Mouse (Mus musculus) spleen, postnatal 14 days (tissue): ENCODE measurements at regions not wholly inside any gene's neighbourhood (a gene's known extent, or its start where the extent isn't known, plus 50 kb on each side); places are given as distances from the start of the nearest gene placed in this dataset.
"Not testable (repeated sequence)": the region's sequence is repeated elsewhere in the genome, so short reads cannot be mapped to it uniquely, and the experiment has no call there.

Experiments
- DNase-seq, 2 experiments: peaks; one replicate each; pipeline ENCODE4 v3.0.0; 2021 to 2022; ENCODE audit warnings: low spot score in 2 of 2

DNA sequence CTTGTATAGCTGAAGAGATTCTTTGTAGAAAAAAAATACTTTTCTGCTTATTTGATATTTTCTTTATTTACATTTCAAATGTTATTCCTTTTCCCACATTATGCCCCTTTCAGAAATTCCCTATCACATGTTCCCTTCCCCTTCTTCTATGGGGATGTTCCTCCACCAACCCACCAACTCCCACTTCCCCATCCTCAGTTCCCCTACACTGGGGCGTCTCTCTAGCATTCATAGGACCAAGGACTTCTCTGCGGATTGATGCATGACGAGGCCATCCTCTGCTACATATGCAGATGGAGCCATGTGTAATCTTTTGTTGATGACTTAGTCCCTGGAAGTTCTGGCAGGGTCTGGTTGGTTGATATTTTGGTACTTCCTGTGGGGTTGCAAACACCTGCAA lies 520.5 kb upstream of the Zfp386 start:
- no peak for DNase-seq

GRCm38 (mm10) chr12:115542482-115542881 lies 505.0 kb upstream of the Zfp386 start:
- DNase-seq = no peak

DNA sequence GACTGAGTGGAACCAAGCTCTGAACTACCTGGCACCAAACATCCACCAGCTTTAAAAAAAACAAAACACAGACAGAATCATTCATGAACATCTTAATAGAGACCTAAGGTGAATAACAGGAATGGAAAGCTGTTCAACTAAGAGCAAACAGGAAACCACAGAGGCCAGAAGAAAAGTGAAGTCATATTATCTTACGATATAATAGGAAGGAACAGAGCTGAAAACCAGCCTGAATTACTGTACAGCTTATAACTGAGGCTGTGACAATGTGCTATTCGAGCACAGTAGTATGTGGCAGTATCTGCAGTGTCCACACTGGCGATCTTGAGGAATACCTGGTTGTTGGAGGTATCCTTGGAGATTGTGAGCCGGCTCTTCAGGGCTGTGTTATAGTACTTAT lies 480.6 kb upstream of the Zfp386 start:
- not testable (repeated sequence) for DNase-seq

DNA sequence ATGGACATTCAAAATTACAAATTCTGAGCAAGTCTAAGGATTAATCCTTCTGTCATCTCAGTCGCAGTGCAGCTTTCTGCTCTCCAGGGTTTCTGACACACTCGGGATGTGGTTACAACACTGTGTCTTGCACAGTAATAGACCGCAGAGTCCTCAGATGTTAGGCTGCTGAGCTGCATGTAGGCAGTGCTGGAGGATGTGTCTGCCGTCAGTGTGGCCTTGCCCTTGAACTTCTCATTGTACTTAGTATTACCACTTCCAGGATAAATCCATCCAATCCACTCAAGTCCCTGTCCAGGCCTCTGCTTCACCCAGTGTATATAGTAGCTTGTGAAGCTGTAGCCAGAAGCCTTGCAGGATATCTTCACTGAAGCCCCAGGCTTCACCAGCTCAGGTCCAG lies 454.5 kb upstream of the Zfp386 start:
- not testable (repeated sequence) for DNase-seq

- DNase-seq = no peak
These were observed 443.8 kb upstream of the Zfp386 start for GRCm38 (mm10) chr12:115603763-115604162.

- DNase-seq = no peak
These were observed 442.6 kb upstream of the Zfp386 start for GRCm38 (mm10) chr12:115604951-115605350.

- DNase-seq = not testable (repeated sequence)
These were observed 424.8 kb upstream of the Zfp386 start for GRCm38 (mm10) chr12:115622564-115623233.

DNA sequence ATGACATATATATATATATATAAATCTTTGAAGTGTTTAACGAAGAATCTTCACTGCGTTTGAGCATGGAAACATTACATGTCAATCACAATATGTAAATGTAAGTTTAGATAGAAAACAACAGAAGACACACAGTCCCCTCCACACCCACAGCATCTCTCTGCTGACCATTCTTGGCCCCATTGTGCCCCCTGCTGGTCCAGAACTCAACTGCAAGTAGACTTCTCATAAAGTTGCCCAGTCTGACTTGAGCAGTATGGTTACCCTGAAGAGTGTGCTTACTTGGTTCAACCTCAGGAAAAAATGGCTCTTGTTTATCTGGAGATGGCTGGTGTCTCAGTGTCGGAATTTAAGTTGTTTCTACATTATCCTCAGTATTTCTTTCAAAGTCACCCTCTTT lies 423.3 kb upstream of the Zfp386 start:
- DNase-seq = peak in 1 of 2 experiments; percentile 1

- DNase-seq = no peak
These were observed 399.9 kb upstream of the Zfp386 start for GRCm38 (mm10) chr12:115647599-115647998.

DNA sequence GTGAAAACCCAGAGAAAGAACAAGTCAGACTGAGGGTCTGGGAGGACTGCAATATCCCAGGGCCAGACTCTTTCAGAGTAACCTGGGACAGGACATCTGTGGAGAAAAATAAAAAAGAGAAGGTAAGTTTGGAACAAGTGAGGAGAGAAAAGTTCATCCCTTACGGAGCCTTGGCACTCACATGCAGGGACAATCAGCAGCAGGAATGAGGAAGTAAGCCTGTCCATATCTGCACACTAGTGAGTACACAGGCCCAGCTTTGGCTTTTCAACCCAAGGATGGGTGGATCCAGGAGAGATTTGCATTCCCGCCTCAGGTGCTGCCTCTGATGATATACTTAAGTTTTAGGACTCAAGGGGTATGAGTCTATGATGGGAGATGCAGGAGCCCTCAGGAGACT lies 399.4 kb upstream of the Zfp386 start:
- not testable (repeated sequence) for DNase-seq

DNA sequence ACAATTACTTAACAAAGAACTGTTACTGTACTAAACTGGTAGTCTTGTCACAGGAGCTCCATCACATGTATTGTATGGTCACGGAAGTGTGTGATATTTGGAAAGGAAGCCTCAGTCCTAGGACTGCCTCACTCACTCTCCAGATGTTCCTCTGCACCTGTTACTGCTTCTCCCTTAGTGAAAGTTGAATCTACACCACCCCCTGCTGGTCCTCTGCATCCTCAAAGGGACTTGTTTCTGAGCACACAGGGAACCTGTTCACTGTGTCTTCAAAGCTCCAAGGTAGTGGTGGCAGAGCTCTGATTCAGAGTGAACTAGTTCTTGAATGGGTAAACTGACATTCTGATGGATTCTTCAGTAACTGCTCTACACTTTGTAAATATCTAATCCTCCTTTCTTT lies 391.7 kb upstream of the Zfp386 start:
- DNase-seq = no peak

DNA sequence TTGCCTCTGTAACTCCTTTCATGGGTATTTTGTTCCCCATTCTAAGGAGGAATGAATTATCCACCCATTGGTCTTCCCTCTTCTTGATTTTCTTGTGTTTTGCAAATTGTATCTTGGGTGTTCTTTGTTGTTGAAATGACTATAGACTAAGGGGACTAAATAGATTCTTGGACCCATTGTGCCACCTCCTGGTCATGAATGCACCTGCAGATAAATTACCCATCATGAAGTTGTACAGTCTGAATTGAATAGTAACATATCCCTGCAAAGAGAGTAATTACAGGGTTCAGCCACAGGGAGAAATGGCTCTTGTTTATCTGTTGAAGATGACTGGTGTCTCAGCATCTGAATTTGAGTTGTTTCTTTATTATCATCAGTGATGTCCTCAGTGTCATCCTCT lies 383.4 kb upstream of the Zfp386 start:
- not testable (repeated sequence) for DNase-seq

DNA sequence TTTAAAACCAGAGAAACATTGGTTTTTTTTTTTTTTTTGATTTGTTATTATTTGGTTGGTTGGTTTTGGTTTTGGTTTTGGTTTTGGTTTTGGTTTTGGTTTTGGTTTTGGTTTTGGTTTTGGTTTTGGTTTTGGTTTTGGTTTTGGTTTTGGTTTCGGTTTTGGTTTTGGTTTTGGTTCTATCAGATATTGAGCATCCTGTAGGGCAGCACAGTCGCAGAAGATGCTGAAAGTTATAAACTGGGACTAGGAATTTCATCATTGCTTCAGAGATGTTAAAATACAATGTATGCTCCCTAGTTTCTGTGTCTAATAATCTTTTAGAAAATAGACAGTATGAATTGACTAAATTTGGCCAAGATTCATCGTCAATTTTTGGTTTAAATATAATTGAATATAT lies 375.8 kb upstream of the Zfp386 start:
- DNase-seq = not testable (repeated sequence)

- DNase-seq = no peak
These were observed 355.7 kb upstream of the Zfp386 start for GRCm38 (mm10) chr12:115691801-115692200.

DNA sequence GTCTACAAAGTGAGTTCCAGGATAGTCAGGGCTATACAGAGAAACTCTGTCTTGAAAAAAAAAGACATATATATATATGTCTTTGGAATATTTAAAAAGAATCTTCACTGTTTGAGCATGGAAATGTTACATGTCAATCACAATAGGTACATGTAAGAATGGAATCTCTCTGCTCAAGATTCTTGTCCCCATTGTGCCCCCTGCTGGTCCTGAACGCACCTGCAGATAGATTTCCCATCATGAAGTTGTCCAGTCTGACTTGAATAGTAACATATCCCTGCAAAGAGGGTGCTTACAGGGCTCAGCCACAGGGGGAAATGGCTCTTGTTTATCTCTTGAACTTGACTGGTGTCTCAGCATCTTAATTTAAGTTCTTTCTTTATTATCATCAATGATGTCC lies 337.7 kb upstream of the Zfp386 start:
- DNase-seq = not testable (repeated sequence)

DNA sequence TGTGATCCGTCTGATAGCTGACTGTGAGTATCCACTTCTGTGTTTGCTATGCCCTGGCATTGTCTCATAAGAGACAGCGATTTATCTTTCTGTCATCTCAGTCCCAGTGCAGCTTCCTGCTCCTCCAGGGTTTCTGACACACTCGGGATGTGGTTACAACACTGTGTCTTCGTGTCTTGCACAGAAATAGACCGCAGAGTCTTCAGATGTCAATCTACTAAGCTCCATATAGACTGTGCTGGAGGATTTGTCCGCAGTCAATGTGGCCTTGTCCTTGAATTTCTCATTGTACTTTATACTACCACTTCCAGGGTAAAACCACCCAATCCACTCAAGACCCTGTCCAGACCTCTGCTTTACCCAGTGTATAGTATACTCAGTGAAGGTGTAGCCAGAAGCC lies 305.5 kb upstream of the Zfp386 start:
- DNase-seq = not testable (repeated sequence)

- DNase-seq = peak in 1 of 2 experiments; percentile 5
These were observed 297.9 kb upstream of the Zfp386 start for GRCm38 (mm10) chr12:115749586-115749985.

- not testable (repeated sequence) for DNase-seq
These were observed 294.4 kb upstream of the Zfp386 start for GRCm38 (mm10) chr12:115753135-115753534.

DNA sequence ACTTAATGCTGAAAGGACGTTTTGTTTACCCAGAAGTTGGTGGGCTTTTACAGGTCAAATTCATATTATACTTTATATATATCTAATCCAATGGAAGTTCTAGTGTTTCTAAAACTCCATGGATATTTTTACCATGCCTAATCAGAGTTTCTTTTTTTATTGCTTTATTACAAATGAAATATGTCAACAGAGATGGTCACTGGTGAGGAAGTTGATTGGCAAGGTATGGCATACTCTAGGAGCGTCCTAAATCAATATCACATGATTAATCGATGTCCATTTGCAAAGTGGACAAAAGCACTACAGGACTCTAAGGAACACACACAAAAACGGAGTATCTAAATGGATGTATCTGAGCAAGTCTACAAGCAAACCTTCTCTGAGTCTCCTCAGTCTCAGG lies 290.0 kb upstream of the Zfp386 start:
- DNase-seq = not testable (repeated sequence)

- DNase-seq = not testable (repeated sequence)
These were observed 288.5 kb upstream of the Zfp386 start for GRCm38 (mm10) chr12:115759041-115759440.

GRCm38 (mm10) chr12:115761766-115762165 lies 285.8 kb upstream of the Zfp386 start:
- not testable (repeated sequence) for DNase-seq

DNA sequence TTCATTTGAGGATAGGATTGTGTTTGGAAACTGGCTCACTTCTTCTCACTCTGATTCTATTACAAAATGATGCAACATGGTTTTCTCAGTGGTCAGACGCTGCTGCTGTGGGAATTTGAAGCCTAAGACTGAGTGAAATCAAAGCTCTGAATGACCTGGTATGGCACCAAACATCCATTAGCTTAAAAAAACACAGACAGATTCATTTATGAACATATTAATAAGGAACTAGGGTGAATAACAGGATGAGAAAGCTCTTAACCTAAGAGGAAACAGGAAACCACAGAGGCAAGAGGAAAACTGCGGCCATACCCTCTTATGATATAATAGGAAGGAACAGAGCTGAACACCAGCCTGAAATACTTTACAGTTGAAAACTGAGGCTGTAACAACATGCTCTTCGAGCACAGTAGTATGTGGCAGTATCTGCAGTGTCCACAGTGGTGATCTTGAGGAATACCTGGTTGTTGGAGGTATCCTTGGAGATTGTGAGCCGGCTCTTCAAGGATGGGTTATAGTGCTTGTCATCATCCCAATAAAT lies 282.5 kb upstream of the Zfp386 start:
- not testable (repeated sequence) for DNase-seq

DNA sequence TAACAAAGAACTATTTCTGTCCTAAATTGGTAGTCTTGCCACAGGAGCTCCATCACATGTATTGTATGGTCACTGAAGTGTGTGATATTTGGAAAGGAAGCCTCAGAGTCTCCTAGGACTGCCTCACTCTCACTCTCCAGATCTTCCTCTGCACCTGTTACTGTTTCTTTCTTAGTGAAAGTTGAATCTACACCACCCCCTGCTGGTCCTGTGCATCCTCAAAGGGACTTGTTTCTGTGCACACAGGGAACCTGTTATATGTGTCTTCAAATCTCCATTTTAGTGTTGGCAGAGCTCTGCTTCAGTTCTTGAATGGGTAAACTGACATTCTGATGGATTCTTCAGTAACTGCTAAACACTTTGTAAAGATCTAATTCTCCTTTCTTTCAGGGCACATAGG lies 276.3 kb upstream of the Zfp386 start:
- DNase-seq = not testable (repeated sequence)

DNA sequence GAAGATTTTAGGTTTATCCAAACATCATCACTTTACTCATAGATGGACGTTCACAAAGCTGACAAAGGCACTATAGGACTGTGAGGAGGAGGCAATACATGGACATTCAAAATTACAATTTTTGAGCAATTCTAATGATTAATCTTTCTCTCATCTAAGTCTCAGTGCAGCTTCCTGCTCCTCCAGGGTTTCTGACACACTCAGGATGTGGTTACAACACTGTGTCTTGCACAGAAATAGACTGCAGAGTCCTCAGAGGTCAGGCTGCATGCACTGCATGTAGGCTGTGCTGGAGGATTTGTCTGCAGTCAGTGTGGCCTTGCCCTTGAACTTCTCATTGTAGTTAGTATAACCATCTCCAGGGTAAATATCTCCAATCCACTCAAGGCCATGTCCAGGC lies 257.2 kb upstream of the Zfp386 start:
- not testable (repeated sequence) for DNase-seq
